Comparison of ENCODE assay signal across 22 mouse cellular contexts in the genomic region with DNA sequence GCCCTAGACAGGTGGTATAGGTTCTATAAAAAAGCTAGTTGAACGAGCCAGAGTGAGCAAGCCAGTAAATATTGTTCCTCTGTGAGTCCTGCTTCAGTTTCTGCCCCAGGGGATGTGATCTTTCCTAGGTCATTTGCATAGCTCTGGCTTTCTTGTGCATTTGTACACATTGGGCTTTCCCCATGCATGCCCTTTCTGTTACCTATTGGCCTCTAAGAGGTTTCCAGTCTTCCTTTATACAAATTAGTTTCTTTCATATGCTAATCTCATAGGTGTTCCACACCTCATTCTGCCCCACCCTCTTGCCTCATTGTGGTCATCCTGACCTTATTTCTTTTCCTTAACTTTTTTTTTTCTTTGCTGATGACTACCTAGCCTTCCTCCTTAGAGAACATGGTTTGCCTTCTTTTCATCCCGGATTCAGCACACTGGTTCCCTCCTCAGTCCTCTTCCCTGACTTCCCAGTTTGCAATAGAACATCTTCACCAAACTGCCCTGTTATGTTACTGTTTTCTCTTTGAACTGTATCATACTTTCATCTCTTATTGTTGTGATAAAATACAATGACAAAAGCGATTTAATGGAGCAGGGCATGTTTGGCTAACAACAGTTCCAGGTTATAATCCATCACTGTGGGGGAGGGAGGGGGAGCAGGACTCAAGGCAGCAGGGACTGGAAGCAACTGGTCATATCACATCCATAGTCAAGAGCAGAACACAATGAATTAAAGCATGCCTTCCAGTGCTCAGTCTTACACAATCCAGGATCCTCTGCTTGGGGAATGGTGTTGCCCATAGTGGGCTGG. TPM values are rescaled to one million over a fixed set of nuclear protein-coding genes. Genes with fewer than 3 reads are reported as not detected.
"Had no signal": no experiment of that assay in that cellular context is flagged by ENCODE, and none has a peak within 500 bp of the region (broad histone marks: within the 10 kb centered on the region; RNA-seq: fewer than 3 reads in every experiment).

No protein-coding gene starts in this region.

- H3K27ac ChIP-seq: kidney, embryonic 15.5 days; limb, embryonic 13.5 days; liver, embryonic 15.5 days; neural tube, embryonic 15.5 days; stomach, embryonic 15.5 days had no signal

- DNase-seq: kidney, postnatal 25 days; layer of hippocampus, adult 9-11 months; left cerebral cortex, postnatal 4 days; lung, adult 2 months; lung, postnatal 36 days; midbrain, embryonic 14.5 days; right cerebral cortex, adult 18-20 months; right cerebral cortex, postnatal 25 days; thymus, adult 2 months; thymus, postnatal 36 days had no signal

- H3K4me3 ChIP-seq: kidney, embryonic 15.5 days; limb, embryonic 13.5 days; liver, embryonic 15.5 days; myocyte; neural tube, embryonic 15.5 days; stomach, embryonic 15.5 days had no signal

- ATAC-seq: lung, postnatal 0 days had no signal

RNA-seq across cellular contexts. Expression of gene Csf2, which starts 47.4 kb away (rescaled TPM):
- total RNA-seq: left cerebral cortex, postnatal 10 days; left cerebral cortex, postnatal 4 days; liver, adult 2 months; megakaryocyte progenitor cell, adult 5-6 weeks had no signal
- polyA plus RNA-seq: kidney, embryonic 15.5 days; limb, embryonic 13.5 days; liver, adult 2 months; liver, embryonic 15.5 days; midbrain, embryonic 14.5 days; myocyte; neural tube, embryonic 11.5 days; neural tube, embryonic 15.5 days; testis, adult 2 months had no signal
